Mouse (Mus musculus): Measurements from ENCODE around the gene Tbpl1. TPM values are rescaled to one million over a fixed set of nuclear protein-coding genes. Genes with fewer than 3 reads are reported as not detected.

The Tbpl1 gene
- 40.9 and 50.7 TPM in 2 replicates for polyA plus RNA-seq (2021; fragmentation: Nextera tagmentation)
- long read RNA-seq, experiment 1, transcript Tbpl1-202 (7 exons, 2,873 nt), result major isoform, 335 of 388 reads
- long read RNA-seq, experiment 1, partial matches to known transcripts, result 30 of 388 reads
- long read RNA-seq, experiment 1, other reads (novel, unspliced or antisense), result 21 of 388 reads
- long read RNA-seq, experiment 2, transcript Tbpl1-202 (7 exons, 2,873 nt), result major isoform, 73 of 115 reads
- long read RNA-seq, experiment 2, partial matches to known transcripts, result 4 of 115 reads
- long read RNA-seq, experiment 2, other reads (novel, unspliced or antisense), result 37 of 115 reads

GRCm38 (mm10) chr10:22731272-22732093, at the start of gene Tbpl1:
Tbpl1 (minus strand) TSS chr10:22731938.

Other genes with a start within 250 kb of the Tbpl1 start
- gene Slc2a12, start 86.9 kb downstream of the Tbpl1 start, polyA plus RNA-seq (2021; fragmentation: Nextera tagmentation), result 1.2 and 1.5 TPM in 2 replicates
- not detected in 2 replicates for gene Tcf21, start 88.2 kb upstream of the Tbpl1 start, polyA plus RNA-seq (2021; fragmentation: Nextera tagmentation)

Data from left cerebral cortex, adult 6 months (tissue).